ENCODE assay signal across 10 mouse cellular contexts in genomic region chr4:124633281-124633680, GRCm38 (mm10). TPM values are rescaled to one million over a fixed set of nuclear protein-coding genes. Genes with fewer than 3 reads are reported as not detected.
DNase-seq lines count a peak whose midpoint lies in the region; ATAC-seq lines count a peak whose summit lies in the region.
"Had no signal": no experiment of that assay in that cellular context is flagged by ENCODE, and none has a peak within 500 bp of the region (broad histone marks: within the 10 kb centered on the region; RNA-seq: fewer than 3 reads in every experiment).

No protein-coding gene starts in this region.

- H3K4me1 ChIP-seq in forebrain, embryonic 15.5 days = no peaks in the 10 kb centered on the region

- 5% methylated on average over 9 of the region's 9 CpGs for WGBS in forebrain, embryonic 15.5 days

- no peak overlapping the region for H3K9ac ChIP-seq in forebrain, embryonic 15.5 days (replicated peaks)

- no peaks in the 10 kb centered on the region for H3K36me3 ChIP-seq in forebrain, embryonic 15.5 days

- DNase-seq in kidney, adult 9 months = peak; percentile 28
- DNase-seq in kidney, adult 11 months = no peak
- peak; percentile 68 for DNase-seq in NIH3T3 (ENCODE audit: low read depth)
- DNase-seq in lung, postnatal 36 days = peak; percentile 8
- DNase-seq in left cerebral cortex, adult 18-20 months (ENCODE audit: low spot score in 2 of 2) = no peak

- peak; percentile 79 for ATAC-seq in common myeloid progenitor, adult 5-6 weeks (replicated peaks; ENCODE audit: low read depth, poor library complexity, severe bottlenecking)
- ATAC-seq in erythroid progenitor cell, adult 5-6 weeks (replicated peaks; ENCODE audit: low FRiP score, poor library complexity, severe bottlenecking) = no peak
- no peak for ATAC-seq in forebrain, embryonic 15.5 days (replicated peaks)

- H3K27ac ChIP-seq in forebrain, embryonic 15.5 days (replicated peaks) = no peak overlapping the region

- no peak overlapping the region for H3K4me3 ChIP-seq in forebrain, embryonic 15.5 days

- H3K9me3 ChIP-seq in forebrain, embryonic 15.5 days = no peaks in the 10 kb centered on the region

- H3K27me3 ChIP-seq in forebrain, embryonic 15.5 days = no peaks in the 10 kb centered on the region

- H3K4me2 ChIP-seq in forebrain, embryonic 15.5 days (replicated peaks) = no peak overlapping the region

RNA-seq across cellular contexts. Expression of gene 3100002H09Rik, which starts 22.7 kb away (rescaled TPM):
- not detected in 2 replicates for total RNA-seq in common myeloid progenitor, adult 5-6 weeks (2017)
- total RNA-seq in erythroid progenitor cell, adult 5-6 weeks (2015; ENCODE audit: low replicate concordance) = not detected in 2 replicates
- not detected in 2 replicates for total RNA-seq in erythroid progenitor cell, adult 5-6 weeks (2017; ENCODE audit: low replicate concordance)
- under 1 TPM in 1 of 2 experiments, not detected in 1; 0.86 TPM for total RNA-seq in left cerebral cortex, adult 18-20 months (2021)
- polyA plus RNA-seq in forebrain, embryonic 15.5 days (2015; fragmentation: Nextera tagmentation; extraction: Ambion mirVana) = 1.2 TPM in 2 replicates
- total RNA-seq: gastrocnemius, postnatal 4 days had no signal
- polyA plus RNA-seq: lung, embryonic 16.5 days had no signal

RNA-seq across cellular contexts. Expression of gene Pou3f1, which starts 23.3 kb away (rescaled TPM):
- not detected in 2 replicates for total RNA-seq in common myeloid progenitor, adult 5-6 weeks (2017)
- not detected in 2 replicates for total RNA-seq in erythroid progenitor cell, adult 5-6 weeks (2015; ENCODE audit: low replicate concordance)
- total RNA-seq in erythroid progenitor cell, adult 5-6 weeks (2017; ENCODE audit: low replicate concordance) = not detected in 2 replicates
- 10 to 100 TPM; 17.1 to 17.3 TPM for total RNA-seq in left cerebral cortex, adult 18-20 months (2021)
- polyA plus RNA-seq in forebrain, embryonic 15.5 days (2015; fragmentation: Nextera tagmentation; extraction: Ambion mirVana) = 21.5 and 21.8 TPM in 2 replicates

Comparison
In these comparisons a context has a peak if more than half of its experiments do, and no peak if none do; other contexts are left out.
1. DNase-seq: peak in kidney, adult 9 months (single experiment), NIH3T3 (single experiment) and lung, postnatal 36 days (single experiment); none in kidney, adult 11 months (single experiment) and left cerebral cortex, adult 18-20 months (0 of 2).
2. RNA of gene Pou3f1, which starts 23.3 kb away (total RNA-seq): 17.1 to 17.3 TPM in left cerebral cortex, adult 18-20 months; not detected in common myeloid progenitor, adult 5-6 weeks and not detected in erythroid progenitor cell, adult 5-6 weeks; every median in the first group is over 10 times any median in the second.